Mouse (Mus musculus) liver, adult 2 months (tissue): ENCODE results near the gene Gab1.

ENCODE experiments used
- CTCF ChIP-seq: fragments of 200-500 bp; IDR thresholded peaks from 2 replicates; pipeline ENCODE4 v1.5.1; 2011; ENCODE audit warnings: low read depth, low read length, control low read depth
- POLR2A ChIP-seq: fragments of 200-500 bp; IDR thresholded peaks from 2 replicates; pipeline ENCODE4 v1.6.1; 2011; ENCODE audit warnings: low read length, control low read depth; ENCODE audit not compliant: insufficient read depth; ENCODE audit errors: extremely low read depth

DNA sequence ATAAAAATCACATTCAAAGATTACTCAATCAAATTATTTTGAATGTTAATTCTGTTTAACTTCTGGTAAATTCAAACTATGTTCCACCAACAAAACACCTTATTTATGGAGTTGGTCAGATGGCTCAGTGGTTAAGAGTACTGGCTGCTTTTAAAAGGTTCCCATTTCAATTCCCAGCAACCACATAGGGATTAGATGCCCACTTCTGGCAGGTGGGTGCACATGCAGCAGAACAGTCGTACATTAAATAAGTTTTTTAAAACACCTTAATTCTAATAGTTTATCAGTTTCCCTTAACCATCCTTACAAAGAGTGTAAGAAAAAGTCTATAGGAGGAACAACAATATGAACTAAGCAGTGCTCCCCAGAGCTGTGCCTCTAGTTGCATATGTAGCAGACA is 165.9 kb downstream of the Gab1 start:
- TF ChIP-seq CTCF, result no peak
- TF ChIP-seq POLR2A, result no peak
